ENCODE assay signal across 26 mouse cellular contexts in the genomic region with DNA sequence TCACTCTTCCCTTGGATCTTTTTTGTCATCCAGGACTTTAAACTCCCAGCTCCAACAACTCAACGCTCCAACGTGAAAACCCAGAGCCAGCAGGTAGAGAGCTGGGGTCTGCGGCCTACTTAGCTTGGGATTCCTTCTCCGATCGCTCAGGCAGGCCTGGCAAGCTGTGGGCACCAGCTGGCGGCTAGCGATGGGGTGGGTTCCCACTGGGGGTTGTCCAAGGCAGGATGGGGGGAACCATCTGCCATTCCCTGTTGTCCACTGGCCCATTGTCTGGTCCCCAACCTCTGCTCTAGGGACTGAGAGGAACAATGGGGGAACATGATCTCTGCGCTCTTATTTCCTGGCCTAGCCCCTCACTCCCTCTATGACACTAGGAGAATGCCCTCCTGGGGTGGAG. TPM values are rescaled to one million over a fixed set of nuclear protein-coding genes. Genes with fewer than 3 reads are reported as not detected.
DNase-seq lines count a peak whose midpoint lies in the region; ATAC-seq lines count a peak whose summit lies in the region.
"Had no signal": no experiment of that assay in that cellular context is flagged by ENCODE, and none has a peak within 500 bp of the region (broad histone marks: within the 10 kb centered on the region; RNA-seq: fewer than 3 reads in every experiment).

No protein-coding gene starts in this region.

- H3K4me1 ChIP-seq in hindbrain, embryonic 12.5 days: peaks cover 22% of the 10 kb centered on the region
- no peaks in the 10 kb centered on the region; the same call in 1 of the 2 replicates for H3K4me1 ChIP-seq in hindbrain, embryonic 16.5 days (ENCODE audit: control insufficient read depth, insufficient read depth, low read depth, low read length)
- H3K4me1 ChIP-seq in neural tube, embryonic 13.5 days (replicated peaks): peaks cover 25% of the 10 kb centered on the region
- H3K4me1 ChIP-seq in neural tube, embryonic 15.5 days: peaks cover 7% of the 10 kb centered on the region; the same call in 1 of the 2 replicates
- H3K4me1 ChIP-seq: liver, embryonic 12.5 days had no signal

- H3K4me2 ChIP-seq in hindbrain, embryonic 12.5 days (replicated peaks): no peak overlapping the region
- no peak overlapping the region for H3K4me2 ChIP-seq in hindbrain, embryonic 16.5 days (ENCODE audit: low read length)
- H3K4me2 ChIP-seq in neural tube, embryonic 13.5 days: no peak overlapping the region
- H3K4me2 ChIP-seq in neural tube, embryonic 15.5 days: no peak overlapping the region
- H3K4me2 ChIP-seq: embryonic facial prominence, embryonic 15.5 days; heart, embryonic 12.5 days; hindbrain, embryonic 15.5 days; limb, embryonic 13.5 days; liver, embryonic 12.5 days; midbrain, embryonic 12.5 days had no signal

- peak; percentile 72 for DNase-seq in cerebellum, postnatal 14 days
- DNase-seq in thymus, postnatal 10 days (ENCODE audit: low spot score in 2 of 2): no peak
- DNase-seq: gastrocnemius, postnatal 25 days; heart, adult 18-20 months; heart, postnatal 10 days; kidney, adult 9 months; kidney, postnatal 14 days; layer of hippocampus, postnatal 36 days; lung, adult 18-20 months; lung, postnatal 10 days; right cerebral cortex, postnatal 25 days; thymus, postnatal 14 days had no signal

- H3K9me3 ChIP-seq in hindbrain, embryonic 12.5 days (replicated peaks): no peaks in the 10 kb centered on the region
- no peaks in the 10 kb centered on the region for H3K9me3 ChIP-seq in hindbrain, embryonic 16.5 days (ENCODE audit: control insufficient read depth, low read length)
- H3K9me3 ChIP-seq in neural tube, embryonic 13.5 days: no peaks in the 10 kb centered on the region
- no peaks in the 10 kb centered on the region for H3K9me3 ChIP-seq in neural tube, embryonic 15.5 days (replicated peaks)
- H3K9me3 ChIP-seq: embryonic facial prominence, embryonic 15.5 days; heart, embryonic 12.5 days; hindbrain, embryonic 15.5 days; limb, embryonic 13.5 days; liver, embryonic 12.5 days; midbrain, embryonic 12.5 days had no signal

- H3K9ac ChIP-seq in hindbrain, embryonic 12.5 days: no peak overlapping the region
- H3K9ac ChIP-seq in hindbrain, embryonic 16.5 days (ENCODE audit: low read depth, low read length): no peak overlapping the region
- H3K9ac ChIP-seq in neural tube, embryonic 13.5 days: no peak overlapping the region
- no peak overlapping the region for H3K9ac ChIP-seq in neural tube, embryonic 15.5 days (replicated peaks)
- H3K9ac ChIP-seq: embryonic facial prominence, embryonic 15.5 days; heart, embryonic 12.5 days; hindbrain, embryonic 15.5 days; limb, embryonic 13.5 days; liver, embryonic 12.5 days; midbrain, embryonic 12.5 days had no signal

- H3K27me3 ChIP-seq in hindbrain, embryonic 12.5 days: peaks cover 4% of the 10 kb centered on the region; the same call in 1 of the 2 replicates
- no peaks in the 10 kb centered on the region for H3K27me3 ChIP-seq in hindbrain, embryonic 16.5 days (replicated peaks; ENCODE audit: control insufficient read depth, insufficient read depth, low read length)
- no peaks in the 10 kb centered on the region for H3K27me3 ChIP-seq in neural tube, embryonic 13.5 days
- no peaks in the 10 kb centered on the region for H3K27me3 ChIP-seq in neural tube, embryonic 15.5 days (replicated peaks)
- H3K27me3 ChIP-seq: embryonic facial prominence, embryonic 15.5 days; hindbrain, embryonic 15.5 days; limb, embryonic 13.5 days; midbrain, embryonic 12.5 days; Patski had no signal

- no peak for ATAC-seq in cerebellum, adult (ENCODE audit: insufficient number of reproducible peaks, low FRiP score, low TSS enrichment)
- peak; percentile 58; the same call in 1 of the 2 replicates for ATAC-seq in hindbrain, embryonic 12.5 days (ENCODE audit: low FRiP score)
- ATAC-seq in hindbrain, embryonic 16.5 days: no peak; the same call in 1 of the 2 replicates
- ATAC-seq in neural tube, embryonic 13.5 days (ENCODE audit: low read depth): peak; percentile 46; the same call in 1 of the 2 replicates
- ATAC-seq in neural tube, embryonic 15.5 days (ENCODE audit: low FRiP score): no peak
- ATAC-seq: intestine, embryonic 16.5 days; liver, embryonic 12.5 days; Patski had no signal

- no peak overlapping the region for H3K4me3 ChIP-seq in hindbrain, embryonic 12.5 days
- H3K4me3 ChIP-seq in hindbrain, embryonic 16.5 days (ENCODE audit: low read length): no peak overlapping the region
- no peak overlapping the region for H3K4me3 ChIP-seq in neural tube, embryonic 13.5 days
- H3K4me3 ChIP-seq in neural tube, embryonic 15.5 days (replicated peaks): no peak overlapping the region
- H3K4me3 ChIP-seq: embryonic facial prominence, embryonic 15.5 days; heart, embryonic 12.5 days; hindbrain, embryonic 15.5 days; limb, embryonic 13.5 days; liver, embryonic 12.5 days; midbrain, embryonic 12.5 days had no signal

- 31% methylated on average over 8 of the region's 8 CpGs for WGBS in hindbrain, embryonic 12.5 days
- 30% methylated on average over 8 of the region's 8 CpGs for WGBS in hindbrain, embryonic 16.5 days
- 30% methylated on average over 8 of the region's 8 CpGs for WGBS in neural tube, embryonic 13.5 days
- WGBS in neural tube, embryonic 15.5 days: 34% methylated on average over 8 of the region's 8 CpGs

- peak overlapping the region; percentile 40; the same call in 1 of the 2 replicates for H3K27ac ChIP-seq in hindbrain, embryonic 12.5 days
- no peak overlapping the region for H3K27ac ChIP-seq in hindbrain, embryonic 16.5 days (ENCODE audit: low read depth, low read length)
- peak overlapping the region; percentile 33; the same call in 1 of the 2 replicates for H3K27ac ChIP-seq in neural tube, embryonic 13.5 days (replicated peaks)
- no peak overlapping the region for H3K27ac ChIP-seq in neural tube, embryonic 15.5 days (replicated peaks)
- H3K27ac ChIP-seq: embryonic facial prominence, embryonic 15.5 days; hindbrain, embryonic 15.5 days; limb, embryonic 13.5 days; liver, embryonic 12.5 days had no signal

- no peaks in the 10 kb centered on the region for H3K36me3 ChIP-seq in hindbrain, embryonic 12.5 days
- H3K36me3 ChIP-seq in hindbrain, embryonic 16.5 days (ENCODE audit: control insufficient read depth, insufficient read depth, low read length): no peaks in the 10 kb centered on the region
- H3K36me3 ChIP-seq in neural tube, embryonic 13.5 days: no peaks in the 10 kb centered on the region
- H3K36me3 ChIP-seq in neural tube, embryonic 15.5 days: no peaks in the 10 kb centered on the region
- H3K36me3 ChIP-seq: embryonic facial prominence, embryonic 15.5 days; G1E; heart, embryonic 12.5 days; hindbrain, embryonic 15.5 days; limb, embryonic 13.5 days; liver, embryonic 12.5 days; midbrain, embryonic 12.5 days had no signal

RNA-seq across cellular contexts. Expression of a gene that starts 34.1 kb away (rescaled TPM):
- 7.9 TPM in 2 replicates for polyA plus RNA-seq in hindbrain, embryonic 12.5 days (2016; fragmentation: Nextera tagmentation; extraction: Ambion mirVana)
- 15.5 and 16.7 TPM in 2 replicates for polyA plus RNA-seq in hindbrain, embryonic 16.5 days (2015; fragmentation: Nextera tagmentation; extraction: Ambion mirVana)
- 15.0 and 15.3 TPM in 2 replicates for polyA plus RNA-seq in neural tube, embryonic 13.5 days (2015; fragmentation: Nextera tagmentation; extraction: Ambion mirVana)
- 18.9 and 23.1 TPM in 2 replicates for polyA plus RNA-seq in neural tube, embryonic 15.5 days (2015; fragmentation: Nextera tagmentation; extraction: Ambion mirVana)

RNA-seq across cellular contexts. Expression of a gene that starts 53.8 kb away (rescaled TPM):
- polyA plus RNA-seq in hindbrain, embryonic 12.5 days (2016; fragmentation: Nextera tagmentation; extraction: Ambion mirVana): 16.1 and 22.3 TPM in 2 replicates
- 21.6 and 23.7 TPM in 2 replicates for polyA plus RNA-seq in hindbrain, embryonic 16.5 days (2015; fragmentation: Nextera tagmentation; extraction: Ambion mirVana)
- 19.8 and 21.6 TPM in 2 replicates for polyA plus RNA-seq in neural tube, embryonic 13.5 days (2015; fragmentation: Nextera tagmentation; extraction: Ambion mirVana)
- polyA plus RNA-seq in neural tube, embryonic 15.5 days (2015; fragmentation: Nextera tagmentation; extraction: Ambion mirVana): 20.0 and 21.8 TPM in 2 replicates

Comparison
In these comparisons a context has a peak if more than half of its experiments do, and no peak if none do; other contexts are left out.
1. ATAC-seq: peak in hindbrain, embryonic 12.5 days (single experiment) and neural tube, embryonic 13.5 days (single experiment); none in cerebellum, adult (single experiment), hindbrain, embryonic 16.5 days (single experiment) and neural tube, embryonic 15.5 days (single experiment).
2. H3K27ac ChIP-seq: peak in hindbrain, embryonic 12.5 days (single experiment) and neural tube, embryonic 13.5 days (single experiment); none in hindbrain, embryonic 16.5 days (single experiment) and neural tube, embryonic 15.5 days (single experiment).
3. DNase-seq: peak in cerebellum, postnatal 14 days (2 of 2); none in thymus, postnatal 10 days (0 of 2).